In the genomic region with DNA sequence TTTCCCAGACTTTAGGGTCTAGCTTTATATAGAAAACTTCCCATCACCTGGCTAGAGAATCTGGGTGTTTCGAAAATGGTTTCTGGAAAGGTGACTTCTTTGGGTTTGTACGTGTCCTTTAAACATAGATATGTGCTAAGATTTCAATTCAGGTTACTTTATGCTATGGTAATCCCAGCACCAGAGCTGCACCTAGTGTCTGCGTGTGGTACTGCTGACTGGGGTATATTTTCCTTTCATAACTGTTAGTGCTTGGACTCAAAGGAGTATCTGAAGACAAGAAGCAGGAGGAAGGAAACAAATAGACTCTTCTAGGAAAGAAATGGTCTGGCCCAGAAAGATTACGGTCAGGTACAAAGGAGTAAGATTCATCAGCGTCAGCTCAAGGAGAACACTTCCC, we compare ENCODE assay signal across 10 mouse cellular contexts. TPM values are rescaled to one million over a fixed set of nuclear protein-coding genes. Genes with fewer than 3 reads are reported as not detected.
DNase-seq lines count a peak whose midpoint lies in the region; ATAC-seq and TF ChIP-seq lines count a peak whose summit lies in the region.
"Had no signal": no experiment of that assay in that cellular context is flagged by ENCODE, and none has a peak within 500 bp of the region (broad histone marks: within the 10 kb centered on the region; RNA-seq: fewer than 3 reads in every experiment).

No protein-coding gene starts in this region.

- H3K27me3 ChIP-seq in liver, postnatal 0 days (ENCODE audit: insufficient read depth, low read length): no peaks in the 10 kb centered on the region
- no peaks in the 10 kb centered on the region for H3K27me3 ChIP-seq in liver, embryonic 11.5 days (replicated peaks; ENCODE audit: control insufficient read depth, insufficient read depth, low read length)
- H3K27me3 ChIP-seq: lung, embryonic 15.5 days had no signal

- no peak for TF ChIP-seq EP300 in liver, postnatal 0 days (IDR thresholded peaks at IDR 0.05; ENCODE audit: low read depth)

- peak; percentile 73 for TF ChIP-seq CTCF in liver, postnatal 0 days (IDR thresholded peaks at IDR 0.05; ENCODE audit: low read depth)

- no peaks in the 10 kb centered on the region for H3K9me3 ChIP-seq in liver, postnatal 0 days (ENCODE audit: low read length)
- H3K9me3 ChIP-seq in liver, embryonic 11.5 days (ENCODE audit: control insufficient read depth, low read length): no peaks in the 10 kb centered on the region
- H3K9me3 ChIP-seq: lung, embryonic 15.5 days had no signal

- DNase-seq in adrenal gland, adult 2 months: peak; percentile 15
- no peak for DNase-seq in adrenal gland, adult 18-20 months (ENCODE audit: low spot score in 2 of 2)
- peak; percentile 48 for DNase-seq in liver, postnatal 0 days
- DNase-seq in liver, embryonic 11.5 days (ENCODE audit: low spot score): no peak
- DNase-seq in heart, postnatal 14 days: peak; percentile 24 to 44
- DNase-seq in thymus, postnatal 0 days (ENCODE audit: low spot score): peak; percentile 33
- DNase-seq in urinary bladder, adult 18-20 months (ENCODE audit: low spot score in 2 of 2): no peak

- WGBS in liver, postnatal 0 days (ENCODE audit: insufficient replicate concordance): 35% methylated on average over 5 of the region's 5 CpGs
- WGBS in liver, embryonic 11.5 days: 64% methylated on average over 5 of the region's 5 CpGs

- H3K4me1 ChIP-seq in liver, postnatal 0 days (ENCODE audit: insufficient read depth): no peaks in the 10 kb centered on the region
- no peaks in the 10 kb centered on the region; the same call in 1 of the 2 replicates for H3K4me1 ChIP-seq in liver, embryonic 11.5 days (replicated peaks; ENCODE audit: control insufficient read depth, insufficient read depth, low read length)
- H3K4me1 ChIP-seq: lung, embryonic 15.5 days had no signal

- no peak overlapping the region for H3K9ac ChIP-seq in liver, postnatal 0 days (replicated peaks)
- no peak overlapping the region for H3K9ac ChIP-seq in liver, embryonic 11.5 days (ENCODE audit: low read depth, low read length)
- H3K9ac ChIP-seq: lung, embryonic 15.5 days had no signal

- H3K4me3 ChIP-seq in liver, postnatal 0 days (ENCODE audit: low read depth, low read length): no peak overlapping the region
- H3K4me3 ChIP-seq in liver, embryonic 11.5 days (ENCODE audit: low read depth, low read length): no peak overlapping the region
- H3K4me3 ChIP-seq: lung, embryonic 15.5 days had no signal

- H3K27ac ChIP-seq in liver, postnatal 0 days (ENCODE audit: low read depth): no peak overlapping the region
- H3K27ac ChIP-seq in liver, embryonic 11.5 days (ENCODE audit: low read depth, low read length): no peak overlapping the region
- H3K27ac ChIP-seq: lung, embryonic 15.5 days had no signal

- H3K36me3 ChIP-seq in liver, postnatal 0 days (replicated peaks; ENCODE audit: insufficient read depth, low read length): no peaks in the 10 kb centered on the region
- H3K36me3 ChIP-seq in liver, embryonic 11.5 days (ENCODE audit: control insufficient read depth, insufficient read depth, low read length): no peaks in the 10 kb centered on the region
- H3K36me3 ChIP-seq: lung, embryonic 15.5 days had no signal

- intact Hi-C loops in heart, postnatal 14 days (cut with DNase I): loop anchor here (5.0 kb wide), 2 partner anchors 58 to 103 kb away; no protein-coding TSS in a partner anchor

- ATAC-seq in liver, postnatal 0 days: peak; percentile 57; the same call in 1 of the 2 replicates
- no peak; the same call in 1 of the 2 replicates for ATAC-seq in liver, embryonic 11.5 days (replicated peaks; ENCODE audit: low FRiP score)
- ATAC-seq in activated CD4-positive, CD25-positive, alpha-beta regulatory T cell, adult 4 months: no peak

- H3K4me2 ChIP-seq in liver, postnatal 0 days (ENCODE audit: low read depth, low read length): no peak overlapping the region
- H3K4me2 ChIP-seq in liver, embryonic 11.5 days: no peak overlapping the region
- H3K4me2 ChIP-seq: lung, embryonic 15.5 days had no signal

RNA-seq across cellular contexts. Expression of gene Lyz1, which starts 37.9 kb away (rescaled TPM):
- 10 to 100 TPM; 12.3 to 22.2 TPM for total RNA-seq in adrenal gland, adult 2 months (2021)
- 1.5 and 1.7 TPM in 2 replicates for polyA plus RNA-seq in adrenal gland, adult 2 months (2012; rRNA removed)
- total RNA-seq in adrenal gland, adult 18-20 months (2021): 10 to 100 TPM; 15.0 to 32.1 TPM
- polyA plus RNA-seq in liver, postnatal 0 days (2015; fragmentation: Nextera tagmentation; extraction: Ambion mirVana): 0.42 and 0.85 TPM in 2 replicates
- not detected in 2 replicates for polyA plus RNA-seq in liver, embryonic 11.5 days (2014; fragmentation: Nextera tagmentation; extraction: Ambion mirVana)
- total RNA-seq in heart, postnatal 14 days (2021): 1 to 10 TPM; 8.6 to 9.2 TPM
- 10.6 and 11.3 TPM in 2 replicates for polyA plus RNA-seq in thymus, postnatal 0 days (2015; fragmentation: Nextera tagmentation; extraction: Ambion mirVana)
- 1 to 10 TPM in 1 of 2 experiments, under 1 TPM in 1; 0.46 to 1.8 TPM for polyA plus RNA-seq in activated CD4-positive, CD25-positive, alpha-beta regulatory T cell, adult 4 months (2017; shearing (Covaris generic))
- polyA plus RNA-seq: embryonic facial prominence, embryonic 11.5 days had no signal

RNA-seq across cellular contexts. Expression of gene Lyz2, which starts 48.4 kb away (rescaled TPM):
- 100 to 1,000 TPM; 158 to 168 TPM for total RNA-seq in adrenal gland, adult 2 months (2021)
- 61.9 and 69.7 TPM in 2 replicates for polyA plus RNA-seq in adrenal gland, adult 2 months (2012; rRNA removed)
- 100 to 1,000 TPM; 173 to 444 TPM for total RNA-seq in adrenal gland, adult 18-20 months (2021)
- polyA plus RNA-seq in liver, postnatal 0 days (2015; fragmentation: Nextera tagmentation; extraction: Ambion mirVana): 542 and 556 TPM in 2 replicates
- 86.2 and 92.6 TPM in 2 replicates for polyA plus RNA-seq in liver, embryonic 11.5 days (2014; fragmentation: Nextera tagmentation; extraction: Ambion mirVana)
- 10 to 100 TPM; 93.0 to 99.3 TPM for total RNA-seq in heart, postnatal 14 days (2021)
- polyA plus RNA-seq in thymus, postnatal 0 days (2015; fragmentation: Nextera tagmentation; extraction: Ambion mirVana): 102 and 114 TPM in 2 replicates
- polyA plus RNA-seq in activated CD4-positive, CD25-positive, alpha-beta regulatory T cell, adult 4 months (2017; shearing (Covaris generic)): 10 to 100 TPM in 1 of 2 experiments, under 1 TPM in 1; 0.81 to 22.5 TPM

RNA-seq across cellular contexts. Expression of gene Cpsf6, which starts 49.3 kb away (rescaled TPM):
- 10 to 100 TPM; 49.8 to 72.7 TPM for total RNA-seq in adrenal gland, adult 2 months (2021)
- 62.5 and 78.5 TPM in 2 replicates for polyA plus RNA-seq in adrenal gland, adult 2 months (2012; rRNA removed)
- 10 to 100 TPM; 79.2 to 79.5 TPM for total RNA-seq in adrenal gland, adult 18-20 months (2021)
- polyA plus RNA-seq in liver, postnatal 0 days (2015; fragmentation: Nextera tagmentation; extraction: Ambion mirVana): 34.4 and 38.6 TPM in 2 replicates
- polyA plus RNA-seq in liver, embryonic 11.5 days (2014; fragmentation: Nextera tagmentation; extraction: Ambion mirVana): 135 and 155 TPM in 2 replicates
- 10 to 100 TPM; 43.6 to 43.8 TPM for total RNA-seq in heart, postnatal 14 days (2021)
- polyA plus RNA-seq in thymus, postnatal 0 days (2015; fragmentation: Nextera tagmentation; extraction: Ambion mirVana): 154 and 161 TPM in 2 replicates
- polyA plus RNA-seq in activated CD4-positive, CD25-positive, alpha-beta regulatory T cell, adult 4 months (2017; shearing (Covaris generic)): 100 to 1,000 TPM; 109 to 110 TPM

Comparison
In these comparisons a context has a peak if more than half of its experiments do, and no peak if none do; other contexts are left out.
1. DNase-seq: peak in adrenal gland, adult 2 months (single experiment), liver, postnatal 0 days (single experiment), heart, postnatal 14 days (2 of 2) and thymus, postnatal 0 days (single experiment); none in adrenal gland, adult 18-20 months (0 of 2), liver, embryonic 11.5 days (single experiment) and urinary bladder, adult 18-20 months (0 of 2).